Mouse (Mus musculus) heart, embryonic 13.5 days (tissue): ENCODE results near the gene Sh3pxd2a. TPM values are rescaled to one million over a fixed set of nuclear protein-coding genes. Genes with fewer than 3 reads are reported as not detected.

ENCODE experiments used
- ATAC-seq: fragments of 200-750 bp; cut with Nextera tagmentation; 2 replicates; pipeline ENCODE4 v1.8.0; 2017; ENCODE audit warnings: moderate TSS enrichment; ENCODE audit not compliant: insufficient number of reproducible peaks, low FRiP score, low TSS enrichment; ENCODE audit errors: extremely low read depth
- H3K27ac ChIP-seq: fragments of 300-500 bp; sonication (generic); replicated peaks from 2 replicates; pipeline ENCODE4 v1.5.1; 2015; ENCODE audit warnings: moderate library complexity, mild to moderate bottlenecking, inconsistent platforms
- H3K27me3 ChIP-seq: fragments of 300-500 bp; sonication (generic); replicated peaks from 2 replicates; pipeline ENCODE4 v1.6.1; 2015; ENCODE audit warnings: mild to moderate bottlenecking, inconsistent platforms
- H3K36me3 ChIP-seq: fragments of 300-500 bp; sonication (generic); 2 replicates; pipeline ENCODE4 v1.6.1; 2015; ENCODE audit warnings: mild to moderate bottlenecking, inconsistent platforms
- H3K4me1 ChIP-seq: fragments of 300-500 bp; sonication (generic); 2 replicates; pipeline ENCODE4 v1.6.1; 2015; ENCODE audit warnings: inconsistent platforms
- H3K4me2 ChIP-seq: fragments of 300-500 bp; sonication (generic); 2 replicates; pipeline ENCODE4 v1.6.1; 2015; ENCODE audit warnings: inconsistent platforms, mild to moderate bottlenecking, moderate library complexity
- H3K4me3 ChIP-seq: fragments of 300-500 bp; sonication (generic); 2 replicates; pipeline ENCODE4 v1.5.1; 2015; ENCODE audit warnings: moderate library complexity, mild to moderate bottlenecking, inconsistent platforms
- H3K9ac ChIP-seq: fragments of 300-500 bp; sonication (generic); 2 replicates; pipeline ENCODE4 v1.6.1; 2015; ENCODE audit warnings: inconsistent platforms, mild to moderate bottlenecking, moderate library complexity
- H3K9me3 ChIP-seq: fragments of 300-500 bp; sonication (generic); 2 replicates; pipeline ENCODE4 v1.6.1; 2016; ENCODE audit warnings: inconsistent platforms
- WGBS: fragments of 180-500 bp; shearing (Covaris S2); methylation state at CpG from one replicate; pipeline ENCODE4 v1.1.7; 2015; ENCODE audit warnings: mixed read lengths; 5-methylcytosine and 5-hydroxymethylcytosine counted together
- polyA plus RNA-seq: library from polyadenylated mRNA; unstranded; fragments of >200 nt; fragmentation: Nextera tagmentation; extraction: Ambion mirVana; gene quantifications from 2 replicates; pipeline ENCODE4 v1.2.1, GENCODE M21; 2015

Sh3pxd2a gene
- polyA plus RNA-seq, 1 experiment from 2014 or later: 5.7 TPM

- Histone ChIP-seq H3K9ac (peak overlapping the region; percentile 73), H3K4me2 (0 out of 2 replicates have a peak overlapping the region, but pooled peaks have one; percentile 43), H3K36me3 (no peaks in the 10 kb centered on the region), H3K4me3 (no peak overlapping the region), H3K9me3 (no peaks in the 10 kb centered on the region), H3K4me1 (peaks cover 99% of the 10 kb centered on the region), H3K27ac (peak overlapping the region; percentile 96), H3K27me3 (no peaks in the 10 kb centered on the region)
- no peak for ATAC-seq
- WGBS: 58% methylated on average over 15 of the region's 15 CpGs
These were observed 9.0 kb downstream of the Sh3pxd2a start for GRCm38 (mm10) chr19:47455001-47455755.

- peak overlapping the region; percentile 96 for H3K27ac ChIP-seq
- no peak for ATAC-seq
- no peaks in the 10 kb centered on the region for H3K9me3 ChIP-seq
- H3K9ac ChIP-seq: peak overlapping the region; percentile 73
- peak overlapping the region; percentile 43 for H3K4me2 ChIP-seq
- H3K4me3 ChIP-seq: no peak overlapping the region
- peaks cover 99% of the 10 kb centered on the region for H3K4me1 ChIP-seq
- WGBS: 31% methylated on average over 11 of the region's 11 CpGs
- H3K36me3 ChIP-seq: no peaks in the 10 kb centered on the region
- H3K27me3 ChIP-seq: no peaks in the 10 kb centered on the region
These were observed 9.8 kb downstream of the Sh3pxd2a start for GRCm38 (mm10) chr19:47454167-47455000.

- no peak for ATAC-seq
- Histone ChIP-seq H3K27me3 (no peaks in the 10 kb centered on the region), H3K27ac (peak overlapping the region; percentile 96), H3K9me3 (no peaks in the 10 kb centered on the region), H3K4me2 (no peak overlapping the region), H3K9ac (peak overlapping the region; percentile 73), H3K4me3 (no peak overlapping the region), H3K4me1 (peaks cover 99% of the 10 kb centered on the region), H3K36me3 (no peaks in the 10 kb centered on the region)
- WGBS: 80% methylated on average over 7 of the region's 7 CpGs
These were observed 10.8 kb downstream of the Sh3pxd2a start for GRCm38 (mm10) chr19:47453352-47453751.

GRCm38 (mm10) chr19:47452682-47453081, 11.5 kb downstream of the Sh3pxd2a start:
- peak overlapping the region; percentile 96 for H3K27ac ChIP-seq
- H3K4me2 ChIP-seq: no peak overlapping the region
- H3K9me3 ChIP-seq: no peaks in the 10 kb centered on the region
- no peak for ATAC-seq
- H3K4me1 ChIP-seq: peaks cover 99% of the 10 kb centered on the region
- 44% methylated on average over 10 of the region's 10 CpGs for WGBS
- H3K9ac ChIP-seq: no peak overlapping the region
- no peaks in the 10 kb centered on the region for H3K36me3 ChIP-seq
- H3K4me3 ChIP-seq: no peak overlapping the region
- H3K27me3 ChIP-seq: no peaks in the 10 kb centered on the region

- Histone ChIP-seq H3K4me1 (peaks cover 99% of the 10 kb centered on the region), H3K36me3 (no peaks in the 10 kb centered on the region), H3K27me3 (no peaks in the 10 kb centered on the region), H3K9ac (no peak overlapping the region), H3K4me3 (no peak overlapping the region), H3K9me3 (no peaks in the 10 kb centered on the region), H3K27ac (peak overlapping the region; percentile 96), H3K4me2 (no peak overlapping the region)
- WGBS: 56% methylated on average over 7 of the region's 7 CpGs
- no peak for ATAC-seq
These were observed 12.0 kb downstream of the Sh3pxd2a start for GRCm38 (mm10) chr19:47452211-47452610.

GRCm38 (mm10) chr19:47451476-47452113, 12.6 kb downstream of the Sh3pxd2a start:
- Histone ChIP-seq H3K4me1 (peaks cover 99% of the 10 kb centered on the region), H3K4me3 (no peak overlapping the region), H3K9ac (0 out of 2 replicates have a peak overlapping the region, but pooled peaks have one; percentile 58), H3K4me2 (no peak overlapping the region), H3K9me3 (no peaks in the 10 kb centered on the region), H3K27me3 (no peaks in the 10 kb centered on the region), H3K27ac (peak overlapping the region; percentile 91), H3K36me3 (no peaks in the 10 kb centered on the region)
- no peak for ATAC-seq
- WGBS: 77% methylated on average over 10 of the region's 10 CpGs

- Histone ChIP-seq H3K36me3 (no peaks in the 10 kb centered on the region), H3K9me3 (no peaks in the 10 kb centered on the region), H3K27me3 (no peaks in the 10 kb centered on the region), H3K4me1 (peaks cover 99% of the 10 kb centered on the region), H3K9ac (peak overlapping the region; percentile 58), H3K27ac (peak overlapping the region; percentile 91), H3K4me3 (no peak overlapping the region), H3K4me2 (0 out of 2 replicates have a peak overlapping the region, but pooled peaks have one; percentile 9)
- WGBS: 37% methylated on average over 8 of the region's 8 CpGs
- no peak for ATAC-seq
These were observed 13.7 kb downstream of the Sh3pxd2a start for GRCm38 (mm10) chr19:47450261-47451137.

- no peak overlapping the region for H3K4me3 ChIP-seq
- H3K27me3 ChIP-seq: no peaks in the 10 kb centered on the region
- H3K4me1 ChIP-seq: peaks cover 99% of the 10 kb centered on the region
- H3K27ac ChIP-seq: peak overlapping the region; percentile 91
- no peaks in the 10 kb centered on the region for H3K9me3 ChIP-seq
- 51% methylated on average over 4 of the region's 4 CpGs for WGBS
- ATAC-seq: no peak
- 0 out of 2 replicates have a peak overlapping the region, but pooled peaks have one; percentile 9 for H3K4me2 ChIP-seq
- H3K9ac ChIP-seq: peak overlapping the region; percentile 58
- no peaks in the 10 kb centered on the region for H3K36me3 ChIP-seq
These were observed 14.5 kb downstream of the Sh3pxd2a start for GRCm38 (mm10) chr19:47449513-47450227.

GRCm38 (mm10) chr19:47448618-47449151, 15.5 kb downstream of the Sh3pxd2a start:
- no peaks in the 10 kb centered on the region for H3K27me3 ChIP-seq
- no peak for ATAC-seq

More at GRCm38 (mm10) chr19:47448618-47449151, 15.5 kb downstream of the Sh3pxd2a start:
- Histone ChIP-seq H3K4me1 (peaks cover 99% of the 10 kb centered on the region), H3K4me2 (peak overlapping the region; percentile 36), H3K4me3 (no peak overlapping the region), H3K9me3 (no peaks in the 10 kb centered on the region), H3K36me3 (no peaks in the 10 kb centered on the region), H3K27ac (peak overlapping the region; percentile 91), H3K9ac (peak overlapping the region; percentile 58)
- WGBS: 23% methylated on average over 14 of the region's 14 CpGs
